Mouse (Mus musculus) liver, embryonic 16.5 days (tissue): ENCODE measurements at regions not wholly inside any gene's neighbourhood (a gene's known extent, or its start where the extent isn't known, plus 50 kb on each side); places are given as distances from the start of the nearest gene placed in this dataset.

Experiments
- ATAC-seq: fragments of 200-750 bp; cut with Nextera tagmentation; 2 replicates; pipeline ENCODE4 v1.8.0; 2017; ENCODE audit warnings: low read depth, mild to moderate bottlenecking, moderate number of reproducible peaks, moderate library complexity
- H3K27ac ChIP-seq: fragments of 300-500 bp; sonication (generic); 2 replicates; pipeline ENCODE4 v1.5.1; 2014; ENCODE audit warnings: mild to moderate bottlenecking, low read length
- H3K27me3 ChIP-seq: fragments of 300-500 bp; sonication (generic); 2 replicates; pipeline ENCODE4 v1.6.1; 2014; ENCODE audit warnings: low read depth, low read length, mixed read lengths; ENCODE audit not compliant: control insufficient read depth, insufficient read depth
- H3K36me3 ChIP-seq: fragments of 300-500 bp; sonication (generic); 2 replicates; pipeline ENCODE4 v1.6.1; 2014; ENCODE audit warnings: mild to moderate bottlenecking; ENCODE audit not compliant: control insufficient read depth, insufficient read depth
- H3K4me1 ChIP-seq: fragments of 300-500 bp; sonication (generic); 2 replicates; pipeline ENCODE4 v1.6.1; 2014; ENCODE audit warnings: low read depth, low read length, mixed read lengths; ENCODE audit not compliant: control insufficient read depth
- H3K4me2 ChIP-seq: fragments of 300-500 bp; sonication (generic); 2 replicates; pipeline ENCODE4 v1.6.1; 2014; ENCODE audit warnings: low read depth, low read length, mixed read lengths
- H3K4me3 ChIP-seq: fragments of 300-500 bp; sonication (generic); 2 replicates; pipeline ENCODE4 v1.5.1; 2014; ENCODE audit warnings: low read depth, mild to moderate bottlenecking, low read length
- H3K9ac ChIP-seq: fragments of 300-500 bp; sonication (generic); 2 replicates; pipeline ENCODE4 v1.6.1; 2014; ENCODE audit warnings: low read depth, low read length
- H3K9me3 ChIP-seq: fragments of 300-500 bp; sonication (generic); replicated peaks from 2 replicates; pipeline ENCODE4 v1.6.1; 2016; ENCODE audit warnings: low read length; ENCODE audit not compliant: control insufficient read depth
- WGBS: fragments of 180-500 bp; shearing (Covaris S2); extraction: QIAGEN DNeasy Blood & Tissue Kit; methylation state at CpG from one replicate; pipeline ENCODE4 v1.1.7; 2014; ENCODE audit not compliant: insufficient replicate concordance; 5-methylcytosine and 5-hydroxymethylcytosine counted together

DNA sequence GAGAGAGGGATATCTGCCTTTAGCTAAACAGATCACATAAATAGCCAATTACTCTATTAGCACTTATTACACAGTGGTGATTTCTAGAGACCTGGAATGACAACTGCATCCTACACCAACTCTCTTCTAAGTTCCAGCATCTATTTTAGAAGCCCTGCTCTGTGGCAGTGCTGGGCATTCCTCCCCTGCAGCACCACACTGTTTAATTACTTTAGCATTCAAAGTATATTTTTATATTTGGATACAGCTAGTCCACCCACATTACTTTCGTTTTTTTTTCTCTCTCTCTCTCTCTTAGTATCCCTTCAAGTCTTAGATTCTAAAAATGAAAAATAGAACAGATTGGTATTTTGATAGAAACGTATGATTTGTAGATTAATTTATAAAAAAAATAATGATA lies 250.1 kb downstream of the Nova1 start:
- Histone ChIP-seq H3K4me3 (no peak overlapping the region), H3K4me1 (no peaks in the 10 kb centered on the region), H3K9ac (no peak overlapping the region), H3K9me3 (no peaks in the 10 kb centered on the region), H3K4me2 (no peak overlapping the region), H3K27me3 (no peaks in the 10 kb centered on the region), H3K27ac (no peak overlapping the region), H3K36me3 (no peaks in the 10 kb centered on the region)
- 37% methylated on average over 2 of the region's 2 CpGs for WGBS
- no peak for ATAC-seq

DNA sequence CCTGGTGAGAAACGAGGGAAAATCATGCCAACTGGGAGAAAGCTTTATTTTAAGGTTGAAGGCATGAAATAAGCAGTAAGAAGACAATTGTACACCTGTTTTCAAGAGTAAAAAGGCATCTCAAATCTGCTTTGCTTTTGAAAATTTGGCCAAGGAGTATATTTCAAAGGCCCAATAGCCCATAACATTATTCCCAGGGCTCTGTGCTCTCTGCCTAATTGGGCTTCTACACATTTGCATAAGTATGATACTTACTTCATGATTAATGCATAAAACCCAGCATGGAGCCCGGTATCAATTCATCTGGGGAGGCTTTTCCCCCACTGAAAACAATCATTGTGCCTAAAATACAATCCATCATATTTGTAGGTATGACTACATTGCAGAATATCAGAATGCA lies 252.4 kb downstream of the Nova1 start:
- Histone ChIP-seq H3K9me3 (no peaks in the 10 kb centered on the region), H3K4me2 (no peak overlapping the region), H3K36me3 (no peaks in the 10 kb centered on the region), H3K27me3 (no peaks in the 10 kb centered on the region), H3K4me1 (no peaks in the 10 kb centered on the region), H3K9ac (no peak overlapping the region), H3K4me3 (no peak overlapping the region), H3K27ac (no peak overlapping the region)
- no peak for ATAC-seq
- 26% methylated on average over 2 of the region's 2 CpGs for WGBS

DNA sequence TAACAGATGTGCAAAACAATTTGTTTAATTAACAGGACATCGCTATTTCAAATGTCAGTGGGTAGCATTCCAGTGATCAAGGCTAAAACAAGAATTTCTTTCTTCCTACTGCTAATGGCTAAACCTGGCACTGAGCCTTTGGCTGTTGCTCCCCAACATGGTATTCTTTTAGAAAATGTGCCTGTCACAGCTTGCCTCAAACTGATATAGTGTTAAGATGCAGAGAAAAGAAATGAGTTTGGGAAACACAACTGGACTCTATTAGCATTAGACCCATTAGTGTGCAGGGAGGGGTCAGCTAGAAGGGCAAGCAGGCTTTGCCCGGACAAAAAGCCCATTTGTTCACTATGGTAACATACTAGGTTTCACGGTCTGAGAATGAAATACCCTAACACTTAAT lies 297.8 kb downstream of the Nova1 start:
- H3K4me3 ChIP-seq: no peak overlapping the region
- no peaks in the 10 kb centered on the region for H3K9me3 ChIP-seq
- H3K4me2 ChIP-seq: no peak overlapping the region
- no peak overlapping the region for H3K27ac ChIP-seq
- no peaks in the 10 kb centered on the region for H3K36me3 ChIP-seq
- 69% methylated on average over 3 of the region's 3 CpGs for WGBS
- H3K4me1 ChIP-seq: no peaks in the 10 kb centered on the region
- no peak for ATAC-seq
- H3K27me3 ChIP-seq: no peaks in the 10 kb centered on the region
- no peak overlapping the region for H3K9ac ChIP-seq

DNA sequence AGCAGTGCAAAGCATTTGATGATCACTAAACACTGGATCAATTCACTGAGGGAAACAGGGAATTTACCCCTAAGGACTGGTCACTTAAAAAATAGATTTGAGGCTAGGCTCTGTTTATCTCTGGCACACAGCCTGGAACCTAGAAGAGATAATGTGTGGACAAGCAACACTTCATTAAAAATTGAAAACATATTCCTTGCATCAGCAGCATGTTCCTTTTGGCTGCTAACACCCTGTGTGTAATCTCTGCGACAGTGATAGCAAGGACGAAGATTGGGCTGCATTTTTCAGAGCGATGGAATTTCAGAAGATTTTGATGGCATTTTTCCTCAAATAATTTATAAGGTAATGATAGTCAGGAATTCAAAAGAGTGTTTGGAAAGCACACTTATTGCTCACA lies 310.9 kb downstream of the Nova1 start:
- H3K9ac ChIP-seq: no peak overlapping the region
- H3K4me2 ChIP-seq: no peak overlapping the region
- no peaks in the 10 kb centered on the region for H3K9me3 ChIP-seq
- no peak overlapping the region for H3K4me3 ChIP-seq
- no peaks in the 10 kb centered on the region for H3K36me3 ChIP-seq
- WGBS: 56% methylated on average over 3 of the region's 3 CpGs
- H3K4me1 ChIP-seq: no peaks in the 10 kb centered on the region
- no peak for ATAC-seq
- no peak overlapping the region for H3K27ac ChIP-seq
- no peaks in the 10 kb centered on the region for H3K27me3 ChIP-seq

DNA sequence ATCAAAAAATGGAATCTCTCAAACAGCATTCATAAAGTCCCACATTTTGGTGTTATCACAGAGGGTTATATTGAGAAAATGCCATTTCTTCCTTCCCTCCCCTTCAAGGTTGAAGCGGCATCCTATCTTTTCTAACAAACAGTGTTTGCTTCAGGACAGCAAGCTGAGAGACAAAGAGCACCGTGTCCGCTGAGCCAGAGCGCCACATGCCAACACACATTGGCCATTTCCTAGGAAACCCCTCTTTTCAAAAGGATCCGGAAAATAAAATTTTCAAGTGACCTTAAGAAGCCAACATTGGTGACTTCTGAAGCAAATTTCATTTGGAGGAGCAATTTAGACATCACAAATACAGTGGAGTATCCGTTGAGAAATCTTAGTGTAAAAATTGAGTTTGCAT lies 326.3 kb downstream of the Nova1 start:
- H3K4me1 ChIP-seq: no peaks in the 10 kb centered on the region
- H3K4me3 ChIP-seq: no peak overlapping the region
- H3K27me3 ChIP-seq: no peaks in the 10 kb centered on the region
- H3K27ac ChIP-seq: no peak overlapping the region
- no peak overlapping the region for H3K4me2 ChIP-seq
- no peaks in the 10 kb centered on the region for H3K36me3 ChIP-seq
- WGBS: 67% methylated on average over 6 of the region's 6 CpGs
- H3K9ac ChIP-seq: no peak overlapping the region
- H3K9me3 ChIP-seq: no peaks in the 10 kb centered on the region
- ATAC-seq: no peak

DNA sequence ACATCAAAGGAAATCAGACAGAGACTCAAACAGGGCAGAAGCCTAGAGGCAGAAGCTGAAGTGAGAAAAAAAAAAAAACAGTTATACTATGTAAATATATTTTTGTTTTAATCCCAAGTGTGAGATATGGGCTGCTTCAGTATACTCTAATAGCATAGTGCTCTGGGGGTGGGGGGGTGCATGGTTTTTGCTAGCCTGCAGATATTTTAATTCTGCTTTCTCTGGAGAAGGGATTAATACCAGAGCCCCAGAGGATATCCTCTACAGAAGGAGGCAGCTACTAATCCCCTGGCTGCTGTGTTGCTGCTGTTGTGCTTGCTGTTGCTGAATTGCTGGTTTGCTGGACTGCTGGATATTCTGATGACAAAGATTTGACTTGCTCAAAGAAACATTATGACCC lies 367.8 kb downstream of the Nova1 start:
- ATAC-seq: no peak
- H3K4me2 ChIP-seq: no peak overlapping the region
- H3K27me3 ChIP-seq: no peaks in the 10 kb centered on the region
- no peak overlapping the region for H3K9ac ChIP-seq
- H3K27ac ChIP-seq: no peak overlapping the region
- no peak overlapping the region for H3K4me3 ChIP-seq
- no peaks in the 10 kb centered on the region for H3K36me3 ChIP-seq
- no peaks in the 10 kb centered on the region for H3K4me1 ChIP-seq
- no peaks in the 10 kb centered on the region for H3K9me3 ChIP-seq

DNA sequence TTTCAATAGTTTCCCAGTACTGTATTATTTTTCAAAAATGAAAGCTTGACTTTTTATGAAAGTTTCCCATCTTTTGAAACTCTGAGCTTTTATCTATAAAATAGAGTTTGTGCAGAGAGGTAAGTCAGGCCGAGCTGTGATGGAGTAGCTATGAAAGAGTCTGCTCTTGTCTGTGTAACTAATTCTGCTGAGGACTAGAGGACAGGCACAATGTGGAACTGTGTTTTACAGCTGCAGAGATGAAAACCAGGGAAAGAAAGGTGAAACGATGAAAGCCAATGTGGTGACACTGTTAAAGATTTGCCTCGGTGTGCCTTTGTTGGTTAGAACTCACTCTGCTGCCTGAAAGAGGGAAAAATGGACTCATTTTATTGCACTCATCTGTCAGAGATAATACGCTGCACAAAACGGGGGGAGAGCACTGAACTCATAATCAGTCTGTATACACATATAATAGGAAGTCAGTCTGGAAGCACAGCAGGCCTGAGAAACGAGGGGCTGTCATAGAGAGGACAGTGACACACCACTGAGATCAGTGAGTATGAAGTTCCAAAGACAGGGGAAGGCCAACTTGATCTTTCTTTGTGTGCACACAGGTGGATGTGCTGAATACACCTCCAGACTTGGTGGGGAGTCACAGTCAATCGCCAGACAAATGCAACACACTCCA lies 373.9 kb downstream of the Nova1 start:
- H3K4me3 ChIP-seq: no peak overlapping the region
- no peaks in the 10 kb centered on the region for H3K9me3 ChIP-seq
- no peak overlapping the region for H3K9ac ChIP-seq
- no peaks in the 10 kb centered on the region for H3K4me1 ChIP-seq
- no peak overlapping the region for H3K4me2 ChIP-seq
- H3K36me3 ChIP-seq: no peaks in the 10 kb centered on the region
- H3K27ac ChIP-seq: no peak overlapping the region
- ATAC-seq: no peak
- WGBS: 56% methylated on average over 7 of the region's 7 CpGs
- H3K27me3 ChIP-seq: no peaks in the 10 kb centered on the region

DNA sequence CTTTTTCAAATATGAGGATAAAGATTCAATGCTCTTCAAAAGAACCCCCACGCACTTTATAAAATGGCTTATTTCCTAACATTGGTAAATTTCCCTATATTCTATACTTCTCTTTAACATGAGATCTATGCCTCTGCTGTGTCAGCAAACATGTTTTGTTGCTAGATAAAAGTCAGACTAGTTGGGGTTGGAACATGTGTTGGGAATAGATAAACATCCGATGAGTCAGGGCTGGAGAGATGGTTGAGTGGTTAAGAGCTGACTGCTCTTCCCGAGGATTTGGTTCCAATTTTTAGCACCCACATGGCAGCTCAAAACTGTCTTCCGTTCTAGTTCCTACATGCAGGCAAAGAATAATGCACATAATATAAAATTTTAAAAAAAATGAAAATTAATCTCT lies 399.1 kb downstream of the Nova1 start:
- H3K27me3 ChIP-seq: no peaks in the 10 kb centered on the region
- WGBS: 48% methylated on average over 4 of the region's 4 CpGs

DNA sequence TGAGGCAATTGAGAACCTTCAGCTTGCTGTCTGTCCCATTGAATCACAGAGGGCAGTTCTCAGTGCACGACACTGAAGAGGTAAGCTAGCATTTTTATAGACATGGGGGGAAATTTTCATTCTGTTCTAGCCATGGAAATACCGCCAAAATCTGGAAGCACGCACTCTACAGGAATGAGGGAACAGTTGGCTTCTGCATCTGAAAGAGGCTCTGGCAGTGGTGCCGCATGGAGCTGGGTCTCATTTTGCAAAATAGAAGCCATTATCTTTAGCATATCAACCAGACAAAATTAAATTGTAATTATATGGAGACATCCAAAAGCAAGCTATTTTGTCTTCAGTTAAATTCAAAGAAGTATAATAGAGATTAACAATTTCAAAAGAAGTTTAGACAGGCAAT lies 399.7 kb downstream of the Nova1 start:
- WGBS: 72% methylated on average over 4 of the region's 4 CpGs
- no peak overlapping the region for H3K27ac ChIP-seq
- H3K4me2 ChIP-seq: no peak overlapping the region
- no peaks in the 10 kb centered on the region for H3K27me3 ChIP-seq
- no peak overlapping the region for H3K9ac ChIP-seq
- no peak overlapping the region for H3K4me3 ChIP-seq
- no peaks in the 10 kb centered on the region for H3K36me3 ChIP-seq
- no peak for ATAC-seq
- H3K9me3 ChIP-seq: no peaks in the 10 kb centered on the region
- H3K4me1 ChIP-seq: no peaks in the 10 kb centered on the region

More for the DNA sequence above, 399.1 kb downstream of the Nova1 start:
- ATAC-seq: no peak
- H3K27ac ChIP-seq: no peak overlapping the region
- no peaks in the 10 kb centered on the region for H3K4me1 ChIP-seq
- H3K9ac ChIP-seq: no peak overlapping the region
- H3K4me2 ChIP-seq: no peak overlapping the region
- no peaks in the 10 kb centered on the region for H3K9me3 ChIP-seq
- no peak overlapping the region for H3K4me3 ChIP-seq
- no peaks in the 10 kb centered on the region for H3K36me3 ChIP-seq
